Mouse (Mus musculus) erythroblast, embryonic 14.5 days (primary cell): ENCODE results near the gene Crtc1.

ENCODE experiments used
- GATA1 ChIP-seq: IDR thresholded peaks from 2 replicates; pipeline ENCODE4 v1.6.1; 2012; ENCODE audit warnings: low read length, inconsistent platforms, mixed read lengths
- TAL1 ChIP-seq: IDR thresholded peaks from 3 replicates; pipeline ENCODE4 v1.6.1; 2012; ENCODE audit warnings: low read length, inconsistent platforms, mixed read lengths

GRCm38 (mm10) chr8:70405189-70405588 lies 34.2 kb downstream of the Crtc1 start:
- TF ChIP-seq GATA1: no peak
- TF ChIP-seq TAL1: no peak
